Mouse (Mus musculus): ENCODE measurements around the gene Clybl. TPM values are rescaled to one million over a fixed set of nuclear protein-coding genes. Genes with fewer than 3 reads are reported as not detected.
A peak's percentile ranks its signal among the peaks of the same experiment; 100 is the strongest.

The Clybl gene
- polyA plus RNA-seq, 1 experiment from 2014 or later: 20.3 TPM

DNA sequence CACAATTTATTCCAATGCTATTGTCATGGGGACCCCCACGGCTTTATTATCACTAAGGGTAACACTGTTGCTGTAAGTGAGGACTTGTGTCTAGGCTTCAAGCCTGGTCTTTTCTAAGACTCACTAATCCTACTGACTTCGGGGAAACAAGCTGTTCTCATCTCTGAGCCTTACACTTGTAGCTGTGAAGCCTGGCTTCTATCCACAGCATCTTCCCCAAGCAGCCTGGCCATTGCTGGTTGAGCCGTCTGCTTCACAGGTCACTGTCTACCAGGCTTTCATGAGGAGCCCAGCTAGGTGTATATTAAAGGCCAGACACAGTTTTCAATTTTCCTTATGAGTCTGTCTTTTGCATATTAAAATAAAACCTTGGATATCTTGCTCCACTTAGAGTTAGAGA lies 177.1 kb downstream of the Clybl start:
- ATAC-seq (ENCODE audit: low FRiP score): no peak
- no peaks in the 10 kb centered on the region for H3K9me3 ChIP-seq (replicated peaks)
- 82% methylated on average over 3 of the region's 3 CpGs for WGBS

DNA sequence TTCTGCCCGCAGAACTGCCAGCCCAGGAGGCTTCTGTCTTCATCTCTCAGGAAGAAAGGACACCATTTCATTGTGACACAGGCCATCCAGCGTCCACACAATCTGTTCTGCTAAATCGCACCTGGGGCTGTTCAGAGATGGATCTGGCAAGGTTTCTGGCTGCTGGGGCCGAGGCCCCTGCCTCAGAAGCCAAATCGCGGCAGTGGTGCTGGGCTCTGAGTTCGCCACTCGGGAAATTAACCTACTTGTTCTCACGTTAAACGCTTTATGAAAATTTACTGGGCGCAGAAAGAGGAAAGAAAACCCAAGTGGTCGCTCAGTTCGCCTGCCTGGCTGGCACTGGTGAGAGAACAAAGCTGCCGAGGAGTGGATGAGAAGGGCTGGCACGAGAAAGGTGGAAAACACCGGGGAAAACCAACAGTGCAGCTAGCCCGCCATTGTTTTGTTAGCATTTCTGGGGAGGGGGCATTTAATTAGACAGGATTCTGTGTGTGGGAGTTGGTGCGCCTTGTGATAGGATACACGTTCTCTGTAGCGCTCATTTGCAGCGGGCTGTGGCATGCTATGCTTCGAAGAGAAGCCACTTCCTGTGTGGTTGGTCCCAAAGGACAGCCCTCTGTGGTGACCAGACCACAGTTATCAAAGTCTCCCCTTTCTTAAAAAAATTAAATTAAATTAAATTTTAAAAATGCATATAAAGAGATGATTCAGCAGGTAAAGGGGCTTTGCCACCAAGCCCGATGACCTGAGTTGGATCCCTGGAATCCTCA lies 177.8 kb downstream of the Clybl start:
- H3K4me1 ChIP-seq: 0 out of 2 replicates have a peak, but pooled peaks cover 3% of the 10 kb centered on the region
- no peak; the same call in 1 of the 2 replicates for ATAC-seq (ENCODE audit: low FRiP score)
- WGBS: 78% methylated on average over 23 of the region's 23 CpGs

More for the DNA sequence above, 177.1 kb downstream of the Clybl start:
- no peak overlapping the region for H3K4me3 ChIP-seq
- 0 out of 2 replicates have a peak, but pooled peaks cover 3% of the 10 kb centered on the region for H3K4me1 ChIP-seq
- H3K27ac ChIP-seq: no peak overlapping the region
- H3K27me3 ChIP-seq: peaks cover under 1% of the 10 kb centered on the region; the same call in 1 of the 2 replicates
- no peak overlapping the region for H3K4me2 ChIP-seq (replicated peaks)
- H3K36me3 ChIP-seq: no peaks in the 10 kb centered on the region
- H3K9ac ChIP-seq: no peak overlapping the region

DNA sequence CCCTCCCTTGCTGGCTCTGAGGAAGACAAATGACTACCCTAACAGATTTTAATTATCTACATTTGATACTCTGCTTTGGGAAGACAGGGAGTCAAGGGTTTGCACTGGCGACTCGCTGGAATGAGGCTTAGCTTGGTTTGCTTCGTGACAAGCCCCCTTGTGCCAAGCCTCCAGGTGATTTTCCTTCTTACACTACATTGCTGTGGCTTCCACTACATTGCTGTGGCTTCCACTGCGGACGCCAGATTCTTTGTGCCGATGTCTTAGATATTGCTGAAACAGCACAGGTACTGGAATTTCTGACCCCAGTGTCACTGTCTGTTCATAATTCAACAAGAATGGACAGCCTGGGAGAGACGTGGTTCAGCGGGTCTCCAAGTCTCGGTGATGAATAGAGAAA lies 180.3 kb downstream of the Clybl start:
- Histone ChIP-seq H3K27me3 (peaks cover 4% of the 10 kb centered on the region; the same call in 1 of the 2 replicates), H3K4me1 (0 out of 2 replicates have a peak, but pooled peaks cover 3% of the 10 kb centered on the region), H3K27ac (no peak overlapping the region), H3K4me2 (replicated peaks) (no peak overlapping the region), H3K9me3 (replicated peaks) (no peaks in the 10 kb centered on the region), H3K9ac (no peak overlapping the region), H3K36me3 (no peaks in the 10 kb centered on the region), H3K4me3 (no peak overlapping the region)
- ATAC-seq (ENCODE audit: low FRiP score): no peak
- WGBS: 74% methylated on average over 9 of the region's 9 CpGs

More for the DNA sequence above, 177.8 kb downstream of the Clybl start:
- Histone ChIP-seq H3K27me3 (peaks cover 4% of the 10 kb centered on the region; the same call in 1 of the 2 replicates), H3K36me3 (no peaks in the 10 kb centered on the region), H3K4me3 (no peak overlapping the region), H3K9me3 (replicated peaks) (no peaks in the 10 kb centered on the region), H3K9ac (no peak overlapping the region), H3K27ac (no peak overlapping the region), H3K4me2 (replicated peaks) (no peak overlapping the region)

DNA sequence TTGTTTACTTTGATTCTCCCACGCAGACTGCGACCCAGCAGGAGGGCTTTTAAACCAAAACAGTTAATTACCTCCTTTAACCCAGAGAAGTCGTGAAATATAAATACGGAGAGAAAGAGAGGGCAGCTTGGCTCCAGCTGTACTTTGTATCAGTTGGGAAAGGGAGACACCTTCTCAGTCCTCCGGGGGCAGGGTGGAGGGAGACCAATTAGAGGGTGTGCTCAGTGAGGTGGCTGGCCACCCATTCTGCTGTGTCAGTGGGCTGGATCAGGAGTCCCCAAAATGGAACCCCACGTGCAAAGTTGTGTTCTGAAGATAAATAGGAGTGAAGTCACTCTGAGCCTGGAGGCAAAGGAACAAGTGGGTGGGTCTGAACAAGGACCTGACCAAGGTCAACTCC lies 181.7 kb downstream of the Clybl start:
- Histone ChIP-seq H3K4me1 (0 out of 2 replicates have a peak, but pooled peaks cover 3% of the 10 kb centered on the region), H3K4me3 (no peak overlapping the region), H3K9me3 (replicated peaks) (no peaks in the 10 kb centered on the region), H3K9ac (no peak overlapping the region), H3K4me2 (replicated peaks) (no peak overlapping the region), H3K27ac (no peak overlapping the region), H3K27me3 (peaks cover 4% of the 10 kb centered on the region; the same call in 1 of the 2 replicates), H3K36me3 (no peaks in the 10 kb centered on the region)
- WGBS: 29% methylated on average over 6 of the region's 6 CpGs
- ATAC-seq (ENCODE audit: low FRiP score): no peak

DNA sequence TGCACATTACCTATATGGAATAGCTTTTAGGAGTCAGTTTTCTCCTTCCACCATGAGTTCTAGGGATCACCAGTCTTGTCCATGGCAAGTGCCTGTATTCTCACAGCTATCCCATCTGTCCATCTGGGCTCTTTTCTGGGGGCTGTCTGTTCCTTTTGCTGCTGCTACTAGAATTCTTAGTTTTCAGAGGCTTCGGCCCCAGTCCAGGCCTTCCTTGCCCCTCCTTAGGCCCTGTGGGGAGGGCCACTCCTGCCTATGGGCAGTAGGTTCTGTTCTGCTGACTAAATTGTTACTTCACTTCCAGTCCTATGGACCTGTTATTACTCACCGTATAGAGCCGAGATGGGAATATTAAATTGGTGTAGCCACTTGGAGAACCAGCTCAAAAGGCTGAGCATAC lies 182.5 kb downstream of the Clybl start:
- H3K4me1 ChIP-seq: 0 out of 2 replicates have a peak, but pooled peaks cover 3% of the 10 kb centered on the region
- no peak overlapping the region for H3K4me3 ChIP-seq
- H3K36me3 ChIP-seq: no peaks in the 10 kb centered on the region
- H3K4me2 ChIP-seq (replicated peaks): no peak overlapping the region
- ATAC-seq (ENCODE audit: low FRiP score): no peak
- no peaks in the 10 kb centered on the region for H3K9me3 ChIP-seq (replicated peaks)
- H3K27ac ChIP-seq: no peak overlapping the region
- H3K27me3 ChIP-seq: peaks cover 4% of the 10 kb centered on the region; the same call in 1 of the 2 replicates
- 97% methylated on average over 3 of the region's 3 CpGs for WGBS
- H3K9ac ChIP-seq: no peak overlapping the region

DNA sequence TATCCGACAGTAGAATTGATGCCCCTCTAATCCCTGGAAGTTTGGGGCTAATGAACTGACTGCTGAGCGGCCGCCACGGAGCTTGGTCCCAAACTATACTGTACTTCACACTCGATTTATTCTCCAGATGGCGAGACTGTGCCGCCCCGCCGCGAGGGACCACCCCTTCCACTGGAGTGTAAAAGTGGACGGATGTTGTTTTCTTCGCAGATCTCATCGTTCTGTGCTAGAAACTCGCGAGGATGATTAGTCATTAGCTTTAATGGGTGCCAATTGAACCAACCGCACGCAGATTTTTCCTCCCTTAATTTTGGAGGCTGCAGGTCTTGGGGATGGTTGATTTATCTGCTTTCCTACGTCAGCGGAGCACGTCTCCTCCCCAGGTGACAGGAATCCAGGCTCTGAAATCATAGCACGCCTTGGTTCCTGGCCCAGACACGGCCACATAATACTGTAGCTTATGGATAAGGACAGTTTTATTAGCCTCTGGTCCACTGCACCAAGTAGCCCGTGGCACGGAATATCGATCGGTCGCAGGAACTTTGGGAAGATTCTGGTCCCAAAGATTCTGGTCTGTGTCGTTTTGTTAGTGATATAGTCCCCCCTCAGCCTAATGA lies 185.9 kb downstream of the Clybl start:
- ATAC-seq (ENCODE audit: low FRiP score): peak; percentile 31; the same call in 1 of the 2 replicates

DNA sequence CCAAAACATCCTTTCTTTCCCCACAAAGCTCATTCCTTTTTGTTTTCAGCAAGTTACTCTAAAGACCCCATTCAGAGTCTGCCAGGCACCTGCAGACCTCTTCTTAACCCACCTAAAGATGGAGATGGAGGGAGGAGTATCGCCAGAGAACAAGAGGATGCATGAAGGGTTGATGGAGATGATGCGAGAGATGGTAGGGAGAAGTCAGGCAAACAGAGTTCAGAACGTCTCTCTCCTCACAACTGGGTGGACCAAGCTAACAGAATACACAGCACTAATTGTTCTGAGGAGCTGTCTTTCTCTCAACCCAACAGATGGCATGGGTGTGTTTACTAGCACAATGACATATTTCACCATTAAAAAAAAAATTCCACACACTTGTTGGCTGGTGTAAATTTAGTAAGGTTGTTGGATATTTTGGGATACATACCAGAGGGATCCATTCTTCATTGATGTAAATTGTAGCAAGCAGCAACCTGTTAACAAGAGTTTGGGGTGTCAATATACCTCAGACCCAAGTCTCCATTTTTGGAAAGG lies 186.4 kb downstream of the Clybl start:
- no peak for ATAC-seq (ENCODE audit: low FRiP score)
- no peaks in the 10 kb centered on the region for H3K4me1 ChIP-seq
- H3K36me3 ChIP-seq: no peaks in the 10 kb centered on the region
- H3K4me2 ChIP-seq (replicated peaks): no peak overlapping the region
- no peaks in the 10 kb centered on the region for H3K9me3 ChIP-seq (replicated peaks)
- 81% methylated on average over 3 of the region's 3 CpGs for WGBS
- no peak overlapping the region for H3K9ac ChIP-seq
- H3K4me3 ChIP-seq: no peak overlapping the region
- no peak overlapping the region for H3K27ac ChIP-seq
- peaks cover 18% of the 10 kb centered on the region for H3K27me3 ChIP-seq

More for the DNA sequence above, 185.9 kb downstream of the Clybl start:
- H3K4me3 ChIP-seq: no peak overlapping the region
- no peak overlapping the region for H3K27ac ChIP-seq
- whole genome bisulfite sequencing: 73% methylated on average over 28 of the region's 28 CpGs
- H3K36me3 ChIP-seq: no peaks in the 10 kb centered on the region
- H3K9me3 ChIP-seq (replicated peaks): no peaks in the 10 kb centered on the region
- H3K27me3 ChIP-seq: peaks cover 15% of the 10 kb centered on the region
- H3K4me2 ChIP-seq (replicated peaks): peak overlapping the region; percentile 19; the same call in 1 of the 2 replicates
- H3K4me1 ChIP-seq: no peaks in the 10 kb centered on the region
- no peak overlapping the region for H3K9ac ChIP-seq

DNA sequence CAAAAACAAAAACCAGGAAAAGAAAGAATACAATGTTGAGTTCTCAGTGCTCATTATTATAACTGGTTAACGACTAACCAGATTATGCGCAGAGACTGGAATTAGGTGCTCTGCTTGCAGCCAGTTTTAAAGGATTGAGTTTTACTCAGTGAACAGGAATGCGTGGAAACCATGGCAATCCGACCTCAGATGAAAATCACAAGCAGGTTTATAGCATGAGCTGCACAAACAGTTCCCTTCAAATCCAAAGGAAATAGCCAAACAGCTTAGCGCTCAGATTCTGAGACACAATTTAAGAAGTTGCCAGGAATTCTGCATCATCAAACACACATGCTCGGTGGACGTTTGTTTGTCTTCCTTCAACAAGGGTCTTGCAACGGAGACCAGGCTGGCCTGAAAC lies 187.0 kb downstream of the Clybl start:
- ATAC-seq (ENCODE audit: low FRiP score): no peak
- WGBS: 89% methylated on average over 8 of the region's 8 CpGs
- Histone ChIP-seq H3K4me1 (no peaks in the 10 kb centered on the region), H3K27ac (no peak overlapping the region), H3K4me2 (replicated peaks) (no peak overlapping the region), H3K4me3 (no peak overlapping the region), H3K9me3 (replicated peaks) (no peaks in the 10 kb centered on the region), H3K27me3 (peaks cover 18% of the 10 kb centered on the region), H3K9ac (no peak overlapping the region), H3K36me3 (no peaks in the 10 kb centered on the region)

DNA sequence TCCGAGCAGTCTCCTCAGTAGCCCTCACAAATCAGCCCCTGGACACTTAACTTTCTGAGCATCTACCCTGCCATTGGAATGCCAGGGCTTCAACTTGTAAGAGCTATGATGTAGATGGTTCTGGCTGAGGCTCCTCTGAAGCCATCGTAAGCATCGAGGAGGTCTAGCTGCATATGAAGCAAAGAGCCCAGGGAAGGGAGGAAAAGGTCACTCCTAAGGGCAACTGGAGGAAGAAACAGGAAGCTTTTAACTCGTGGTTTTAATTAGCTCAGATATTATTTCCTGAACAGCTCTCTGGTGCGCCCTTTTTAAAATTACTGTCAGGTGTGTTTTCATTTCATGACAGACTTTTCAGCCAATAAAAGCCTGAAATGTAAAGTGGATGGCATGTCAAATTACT lies 190.5 kb downstream of the Clybl start:
- no peaks in the 10 kb centered on the region for H3K36me3 ChIP-seq
- 58% methylated on average over 5 of the region's 5 CpGs for WGBS
- ATAC-seq (ENCODE audit: low FRiP score): no peak
- H3K9ac ChIP-seq: no peak overlapping the region
- peaks cover 9% of the 10 kb centered on the region; the same call in 1 of the 2 replicates for H3K4me1 ChIP-seq
- no peaks in the 10 kb centered on the region for H3K9me3 ChIP-seq (replicated peaks)
- H3K27ac ChIP-seq: no peak overlapping the region
- H3K4me2 ChIP-seq (replicated peaks): no peak overlapping the region
- no peak overlapping the region for H3K4me3 ChIP-seq
- peaks cover 30% of the 10 kb centered on the region for H3K27me3 ChIP-seq

DNA sequence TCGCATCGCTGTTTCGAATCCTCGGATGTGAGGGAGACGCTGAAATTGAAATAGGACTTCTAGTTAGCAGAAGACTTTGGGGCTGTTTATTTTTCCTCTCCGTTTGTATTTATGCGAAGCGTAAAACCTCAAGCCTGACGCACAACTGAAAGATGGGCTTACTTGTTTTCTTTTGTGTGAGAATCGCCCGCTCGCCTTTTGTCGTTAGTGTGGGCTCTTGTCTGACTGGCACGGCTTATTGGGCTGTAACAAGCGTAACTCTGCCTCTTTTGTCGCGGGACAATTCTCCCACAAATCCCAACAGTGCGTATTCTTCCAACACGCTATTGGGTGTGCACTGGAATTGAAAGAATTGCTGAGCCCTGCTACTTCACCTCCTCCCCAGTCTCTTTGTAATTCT lies 192.0 kb downstream of the Clybl start:
- peaks cover 14% of the 10 kb centered on the region; the same call in 1 of the 2 replicates for H3K4me1 ChIP-seq
- H3K9me3 ChIP-seq (replicated peaks): no peaks in the 10 kb centered on the region
- peaks cover 32% of the 10 kb centered on the region for H3K27me3 ChIP-seq
- H3K27ac ChIP-seq: no peak overlapping the region
- H3K36me3 ChIP-seq: no peaks in the 10 kb centered on the region
- ATAC-seq (ENCODE audit: low FRiP score): peak; percentile 85
- WGBS: 9% methylated on average over 19 of the region's 19 CpGs
- H3K4me3 ChIP-seq: 0 out of 2 replicates have a peak overlapping the region, but pooled peaks have one; percentile 6
- H3K4me2 ChIP-seq (replicated peaks): peak overlapping the region; percentile 37
- H3K9ac ChIP-seq: no peak overlapping the region

DNA sequence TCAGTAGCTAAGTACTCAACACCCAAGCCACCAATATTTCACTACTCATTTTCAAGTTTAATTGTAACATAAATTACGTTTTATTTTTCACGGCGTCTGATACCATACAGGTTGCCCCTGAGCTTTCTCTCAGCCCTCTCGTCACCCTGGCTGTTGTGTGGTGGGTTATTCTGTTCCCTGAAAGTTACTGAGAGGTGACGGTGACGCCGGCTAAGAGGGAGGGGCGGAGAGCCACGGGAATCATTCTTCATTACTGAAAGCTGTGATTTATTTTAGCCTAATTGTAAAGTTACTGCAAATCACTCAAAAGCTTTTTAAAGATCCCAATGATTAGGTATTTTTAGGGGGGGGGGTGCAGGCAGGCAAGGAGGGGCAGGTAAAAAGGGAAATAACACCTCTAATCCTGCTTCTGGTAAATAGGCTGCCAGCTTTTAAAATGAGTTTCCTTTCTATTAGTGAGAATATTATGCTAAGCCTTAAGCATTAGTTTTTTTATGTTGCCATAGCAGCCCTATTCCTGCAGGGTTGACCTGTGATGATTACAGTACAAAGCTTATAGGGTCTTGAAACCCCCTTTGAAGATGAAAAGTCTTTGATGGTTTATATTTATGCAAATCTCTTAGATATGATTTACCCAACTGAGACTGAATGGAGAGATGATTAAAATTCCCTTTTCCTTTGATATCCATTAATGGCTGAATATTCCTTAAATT lies 192.9 kb downstream of the Clybl start:
- peaks cover 32% of the 10 kb centered on the region for H3K27me3 ChIP-seq
- no peaks in the 10 kb centered on the region for H3K36me3 ChIP-seq
- H3K4me2 ChIP-seq (replicated peaks): peak overlapping the region; percentile 31
- ATAC-seq (ENCODE audit: low FRiP score): no peak; the same call in 1 of the 2 replicates
- H3K9ac ChIP-seq: no peak overlapping the region
- H3K4me3 ChIP-seq: no peak overlapping the region
- WGBS: 7% methylated on average over 9 of the region's 9 CpGs
- no peak overlapping the region for H3K27ac ChIP-seq
- H3K4me1 ChIP-seq: peaks cover 14% of the 10 kb centered on the region; the same call in 1 of the 2 replicates
- no peaks in the 10 kb centered on the region for H3K9me3 ChIP-seq (replicated peaks)

All from hindbrain, embryonic 12.5 days (tissue).